In genomic region chr13:25288736-25289135, GRCm38 (mm10) we compare ENCODE assay signal across 26 mouse cellular contexts. TPM values are rescaled to one million over a fixed set of nuclear protein-coding genes. Genes with fewer than 3 reads are reported as not detected.
"Had no signal": no experiment of that assay in that cellular context is flagged by ENCODE, and none has a peak within 500 bp of the region (broad histone marks: within the 10 kb centered on the region; RNA-seq: fewer than 3 reads in every experiment).

No protein-coding gene starts in this region.

- H3K9me3 ChIP-seq: heart, embryonic 10.5 days; heart, embryonic 12.5 days; hindbrain, embryonic 10.5 days; hindbrain, embryonic 12.5 days; intestine, embryonic 15.5 days; limb, embryonic 10.5 days; limb, embryonic 12.5 days; liver, embryonic 13.5 days; liver, embryonic 15.5 days had no signal

- H3K4me3 ChIP-seq: gastrocnemius, adult 2 months; heart, embryonic 10.5 days; heart, embryonic 12.5 days; hindbrain, embryonic 10.5 days; hindbrain, embryonic 12.5 days; intestine, embryonic 15.5 days; left cerebral cortex, adult 2 months; limb, embryonic 10.5 days; limb, embryonic 12.5 days; liver, embryonic 13.5 days; liver, embryonic 15.5 days had no signal

- H3K36me3 ChIP-seq: heart, embryonic 10.5 days; heart, embryonic 12.5 days; hindbrain, embryonic 10.5 days; hindbrain, embryonic 12.5 days; intestine, embryonic 15.5 days; limb, embryonic 10.5 days; limb, embryonic 12.5 days; liver, embryonic 13.5 days; liver, embryonic 15.5 days had no signal

- H3K4me1 ChIP-seq: heart, embryonic 10.5 days; heart, embryonic 12.5 days; hindbrain, embryonic 10.5 days; hindbrain, embryonic 12.5 days; intestine, embryonic 15.5 days; limb, embryonic 10.5 days; limb, embryonic 12.5 days; liver, embryonic 13.5 days; liver, embryonic 15.5 days had no signal

- H3K27me3 ChIP-seq: heart, embryonic 12.5 days; hindbrain, embryonic 12.5 days; intestine, embryonic 15.5 days; limb, embryonic 12.5 days; liver, embryonic 13.5 days; liver, embryonic 15.5 days had no signal

- H3K27ac ChIP-seq: gastrocnemius, adult 2 months; heart, embryonic 10.5 days; hindbrain, embryonic 10.5 days; hindbrain, embryonic 12.5 days; hindbrain, embryonic 14.5 days; intestine, embryonic 15.5 days; left cerebral cortex, adult 2 months; limb, embryonic 10.5 days; limb, embryonic 12.5 days; liver, embryonic 13.5 days; liver, embryonic 15.5 days had no signal

- H3K9ac ChIP-seq: heart, embryonic 12.5 days; hindbrain, embryonic 12.5 days; hindbrain, embryonic 14.5 days; intestine, embryonic 15.5 days; limb, embryonic 12.5 days; liver, embryonic 13.5 days; liver, embryonic 15.5 days had no signal

- ATAC-seq: hindbrain, embryonic 16.5 days; inflammation-experienced regulatory T-cells, adult 6 months; intestine, embryonic 15.5 days; intestine, postnatal 0 days had no signal

- DNase-seq: gastrocnemius, adult 2 months; gastrocnemius, postnatal 10 days; gastrocnemius, postnatal 25 days; heart, adult 18-20 months; heart, postnatal 10 days; heart, postnatal 4 days; kidney, adult 8-10 months; kidney, postnatal 10 days; kidney, postnatal 25 days; kidney, postnatal 4 days; liver; liver, embryonic 13.5 days had no signal

- H3K4me2 ChIP-seq: heart, embryonic 12.5 days; hindbrain, embryonic 12.5 days; hindbrain, embryonic 14.5 days; intestine, embryonic 15.5 days; limb, embryonic 12.5 days; liver, embryonic 11.5 days; liver, embryonic 13.5 days; liver, embryonic 15.5 days had no signal

RNA-seq across cellular contexts. Expression of gene Nrsn1, which starts 18.4 kb away (rescaled TPM):
- polyA plus RNA-seq: inflammation-experienced regulatory T-cells, adult 6 months; liver, embryonic 15.5 days had no signal
